Mouse (Mus musculus) bone marrow, adult 2 months (tissue): ENCODE measurements at regions not wholly inside any gene's neighbourhood (a gene's known extent, or its start where the extent isn't known, plus 50 kb on each side); places are given as distances from the start of the nearest gene placed in this dataset.

ENCODE experiments used
- CTCF ChIP-seq: fragments of 200-500 bp; IDR thresholded peaks from 2 replicates; pipeline ENCODE4 v1.5.1; 2011; ENCODE audit warnings: low read length, control low read depth; ENCODE audit not compliant: control insufficient read depth, insufficient read depth
- POLR2A ChIP-seq: fragments of 200-500 bp; IDR thresholded peaks from 2 replicates; pipeline ENCODE4 v1.6.1; 2011; ENCODE audit warnings: low read depth, mild to moderate bottlenecking, control low read depth, low read length, borderline replicate concordance; ENCODE audit not compliant: control insufficient read depth

DNA sequence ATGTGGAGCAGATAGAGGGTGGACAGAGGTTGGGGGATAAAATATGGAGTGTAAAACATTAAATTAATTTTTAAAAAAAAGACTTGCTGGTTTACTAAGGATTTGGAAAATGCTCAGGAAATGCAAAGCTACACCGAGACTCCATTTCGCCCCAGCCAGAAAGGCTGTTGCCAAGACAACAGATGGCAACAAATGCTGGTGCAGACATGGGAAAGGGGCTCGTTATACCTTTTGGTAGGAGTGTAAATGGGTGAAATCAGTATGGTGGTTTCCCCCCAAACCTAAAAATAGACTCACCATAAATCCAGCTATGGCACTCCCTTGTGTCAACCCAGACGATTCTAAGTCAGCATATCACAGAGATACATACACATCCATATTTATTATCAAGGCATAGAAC lies 60.4 kb upstream of the Bcl2l14 start:
- TF ChIP-seq CTCF (no peak), POLR2A (no peak)
